In the genomic region with DNA sequence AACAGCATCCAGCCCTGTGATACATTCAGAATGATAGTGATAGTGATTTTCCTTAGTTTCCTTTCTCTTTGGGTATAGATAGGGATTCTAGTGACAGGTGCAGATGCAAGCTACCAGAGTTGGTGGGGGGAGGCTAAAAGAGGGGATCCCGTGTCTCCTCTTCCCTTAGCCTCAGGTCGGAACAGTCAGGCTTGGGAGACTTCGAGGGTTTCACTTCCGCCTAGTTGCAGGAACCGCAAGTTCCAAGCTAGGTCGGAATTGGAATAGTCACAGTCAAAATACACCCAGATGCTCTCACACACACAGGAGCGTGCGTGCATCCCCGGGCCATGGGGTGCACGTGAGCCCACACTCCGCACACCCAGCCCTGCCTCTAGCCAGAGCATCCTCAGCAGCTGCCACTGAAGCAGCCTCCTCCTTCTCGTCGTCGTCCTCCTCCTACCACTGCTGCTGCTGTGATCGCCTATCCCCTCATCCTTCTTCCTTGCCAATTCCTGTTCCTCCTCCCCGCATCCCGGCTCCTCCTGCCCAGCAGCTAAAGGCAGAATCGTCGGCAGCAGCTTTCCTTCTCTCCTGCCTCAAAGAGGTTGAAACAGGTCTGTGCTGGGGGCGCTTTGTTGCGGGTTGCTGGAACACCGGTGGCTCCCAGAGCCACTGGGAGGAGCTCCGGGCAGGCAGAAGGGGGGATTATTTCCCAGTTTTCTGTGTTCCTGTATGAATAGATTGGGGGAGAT, we compare ENCODE assay signal across 8 mouse cellular contexts. TPM values are rescaled to one million over a fixed set of nuclear protein-coding genes. Genes with fewer than 3 reads are reported as not detected.
DNase-seq lines count a peak whose midpoint lies in the region; ATAC-seq lines count a peak whose summit lies in the region.

A gene (plus strand): TSS at position 424 of the 734 bp plus-strand sequence.

- intact Hi-C loops in left cerebral cortex, postnatal 25 days (cut with DNase I) = loop anchor here (5.0 kb wide), 1 partner anchor 149 kb away; no protein-coding TSS in a partner anchor

- peak; percentile 2 for DNase-seq in urinary bladder, postnatal 14 days (ENCODE audit: low spot score)
- no peak for DNase-seq in urinary bladder, postnatal 25 days (ENCODE audit: low spot score)
- peak; percentile 9 to 11 for DNase-seq in cerebellum, postnatal 36 days
- DNase-seq in left cerebral cortex, postnatal 25 days (ENCODE audit: low spot score in 2 of 2) = peak; percentile 45 to 61
- peak; percentile 43 for DNase-seq in retina, embryonic 14.5 days (ENCODE audit: low spot score)
- DNase-seq in yolk sac, embryonic 10.5 days (ENCODE audit: low spot score) = no peak
- no peak for DNase-seq in gastrocnemius, adult 8-10 months (ENCODE audit: low spot score in 2 of 2)

- ATAC-seq in granulocyte monocyte progenitor cell, adult 5-6 weeks (replicated peaks; ENCODE audit: poor library complexity, severe bottlenecking) = peak; percentile 65

RNA-seq across cellular contexts. Expression of the gene that starts here (rescaled TPM):
- not detected in 2 replicates for total RNA-seq in granulocyte monocyte progenitor cell, adult 5-6 weeks (2014; fragmentation: Nextera tagmentation)
- not detected in 2 replicates for total RNA-seq in granulocyte monocyte progenitor cell, adult 5-6 weeks (2017)
- total RNA-seq in left cerebral cortex, postnatal 25 days (2021) = 100 to 1,000 TPM; 120 to 131 TPM
- total RNA-seq in gastrocnemius, adult 8-10 months (2022) = under 1 TPM in 3 of 4 experiments, not detected in 1; 0.05 to 0.09 (median 0.07) TPM

Comparison
In these comparisons a context has a peak if more than half of its experiments do, and no peak if none do; other contexts are left out.
1. RNA of the gene that starts here (total RNA-seq): 120 to 131 TPM in left cerebral cortex, postnatal 25 days; 0.05 to 0.09 TPM in gastrocnemius, adult 8-10 months and not detected in granulocyte monocyte progenitor cell, adult 5-6 weeks; every median in the first group is over 100 times any median in the second.
2. DNase-seq: peak in urinary bladder, postnatal 14 days (single experiment), cerebellum, postnatal 36 days (2 of 2), left cerebral cortex, postnatal 25 days (2 of 2) and retina, embryonic 14.5 days (single experiment); none in urinary bladder, postnatal 25 days (single experiment), yolk sac, embryonic 10.5 days (single experiment) and gastrocnemius, adult 8-10 months (0 of 2).
3. Peak in ATAC-seq in granulocyte monocyte progenitor cell, adult 5-6 weeks; RNA of the gene not detected or under 1 TPM.